Mouse (Mus musculus): ENCODE results near the gene Atrip. TPM values are rescaled to one million over a fixed set of nuclear protein-coding genes. Genes with fewer than 3 reads are reported as not detected.

The Atrip gene
- total RNA-seq, 2 experiments from 2014 or later, result 13.5 to 30.6 TPM

Other genes with a start within 250 kb of the Atrip start
- 6.7 and 10.2 TPM in 2 replicates for gene Celsr3, start 247.8 kb downstream of the Atrip start, total RNA-seq (2014; fragmentation: Nextera tagmentation)
- gene Celsr3, start 247.8 kb downstream of the Atrip start, total RNA-seq (2017), result 0.99 and 2.2 TPM in 2 replicates
- 4.7 and 18.3 TPM in 2 replicates for gene Slc26a6, start 220.8 kb downstream of the Atrip start, total RNA-seq (2014; fragmentation: Nextera tagmentation)
- gene Slc26a6, start 220.8 kb downstream of the Atrip start, total RNA-seq (2017), result 1.5 and 3.5 TPM in 2 replicates
- not detected in 2 replicates for gene Tmem89, start 159.5 kb downstream of the Atrip start, total RNA-seq (2014; fragmentation: Nextera tagmentation)
- not detected in 2 replicates for gene Tmem89, start 159.5 kb downstream of the Atrip start, total RNA-seq (2017)
- gene Uqcrc1, start 137.5 kb downstream of the Atrip start, total RNA-seq (2014; fragmentation: Nextera tagmentation), result 280 and 349 TPM in 2 replicates
- gene Uqcrc1, start 137.5 kb downstream of the Atrip start, total RNA-seq (2017), result 286 and 355 TPM in 2 replicates
- gene Col7a1, start 120.5 kb downstream of the Atrip start, total RNA-seq (2014; fragmentation: Nextera tagmentation), result 0.21 and 2.0 TPM in 2 replicates
- gene Col7a1, start 120.5 kb downstream of the Atrip start, total RNA-seq (2017), result 0.09 TPM in 1 of 2 replicates, not detected in the other
- 0.41 TPM in 1 of 2 replicates, not detected in the other for gene Ucn2, start 88.1 kb downstream of the Atrip start, total RNA-seq (2014; fragmentation: Nextera tagmentation)
- not detected in 2 replicates for gene Ucn2, start 88.1 kb downstream of the Atrip start, total RNA-seq (2017)
- 6.9 and 8.4 TPM in 2 replicates for gene Pfkfb4, start 82.3 kb downstream of the Atrip start, total RNA-seq (2014; fragmentation: Nextera tagmentation)
- 6.7 and 9.5 TPM in 2 replicates for gene Pfkfb4, start 82.3 kb downstream of the Atrip start, total RNA-seq (2017)
- 56.8 and 75.0 TPM in 2 replicates for gene Shisa5, start 35.6 kb downstream of the Atrip start, total RNA-seq (2014; fragmentation: Nextera tagmentation)
- gene Shisa5, start 35.6 kb downstream of the Atrip start, total RNA-seq (2017), result 54.4 and 80.8 TPM in 2 replicates
- 23.5 and 32.3 TPM in 2 replicates for gene Trex1, start 14.4 kb downstream of the Atrip start, total RNA-seq (2014; fragmentation: Nextera tagmentation)
- gene Trex1, start 14.4 kb downstream of the Atrip start, total RNA-seq (2017), result 17.1 and 17.8 TPM in 2 replicates
- 8.3 and 9.6 TPM in 2 replicates for gene Ccdc51, start 8.4 kb upstream of the Atrip start, total RNA-seq (2014; fragmentation: Nextera tagmentation)
- gene Ccdc51, start 8.4 kb upstream of the Atrip start, total RNA-seq (2017), result 11.6 and 18.0 TPM in 2 replicates
- gene Tma7, start 8.5 kb upstream of the Atrip start, total RNA-seq (2014; fragmentation: Nextera tagmentation), result 391 and 511 TPM in 2 replicates
- gene Tma7, start 8.5 kb upstream of the Atrip start, total RNA-seq (2017), result 153 and 178 TPM in 2 replicates
- gene Plxnb1, start 21.3 kb upstream of the Atrip start, total RNA-seq (2014; fragmentation: Nextera tagmentation), result not detected in 2 replicates
- gene Plxnb1, start 21.3 kb upstream of the Atrip start, total RNA-seq (2017), result not detected in 2 replicates
- gene Fbxw21, start 87.9 kb upstream of the Atrip start, total RNA-seq (2014; fragmentation: Nextera tagmentation), result not detected in 2 replicates
- gene Fbxw21, start 87.9 kb upstream of the Atrip start, total RNA-seq (2017), result not detected in 2 replicates
- gene Fbxw13, start 121.9 kb upstream of the Atrip start, total RNA-seq (2014; fragmentation: Nextera tagmentation), result not detected in 2 replicates
- not detected in 2 replicates for gene Fbxw13, start 121.9 kb upstream of the Atrip start, total RNA-seq (2017)
- not detected in 2 replicates for gene Fbxw20, start 160.6 kb upstream of the Atrip start, total RNA-seq (2014; fragmentation: Nextera tagmentation)
- not detected in 2 replicates for gene Fbxw20, start 160.6 kb upstream of the Atrip start, total RNA-seq (2017)
- not detected in 2 replicates for gene Fbxw14, start 213.6 kb upstream of the Atrip start, total RNA-seq (2014; fragmentation: Nextera tagmentation)
- not detected in 2 replicates for gene Fbxw14, start 213.6 kb upstream of the Atrip start, total RNA-seq (2017)

Measured in granulocyte monocyte progenitor cell, adult 5-6 weeks (primary cell).